Mouse (Mus musculus): ENCODE measurements around the gene Zfp345. TPM values are rescaled to one million over a fixed set of nuclear protein-coding genes. Genes with fewer than 3 reads are reported as not detected.
"Not testable (repeated sequence)": the region's sequence is repeated elsewhere in the genome, so short reads cannot be mapped to it uniquely, and the experiment has no call there.

The Zfp345 gene
- total RNA-seq (2021), result under 1 TPM; 0.15 to 0.28 TPM

- DNase-seq, result peak in 1 of 2 experiments; percentile 0
These were observed at the start of gene Zfp345 for GRCm38 (mm10) chr2:150484939-150485778. Gene Zfp345, minus strand, starts transcription at chr2:150485091.

DNA sequence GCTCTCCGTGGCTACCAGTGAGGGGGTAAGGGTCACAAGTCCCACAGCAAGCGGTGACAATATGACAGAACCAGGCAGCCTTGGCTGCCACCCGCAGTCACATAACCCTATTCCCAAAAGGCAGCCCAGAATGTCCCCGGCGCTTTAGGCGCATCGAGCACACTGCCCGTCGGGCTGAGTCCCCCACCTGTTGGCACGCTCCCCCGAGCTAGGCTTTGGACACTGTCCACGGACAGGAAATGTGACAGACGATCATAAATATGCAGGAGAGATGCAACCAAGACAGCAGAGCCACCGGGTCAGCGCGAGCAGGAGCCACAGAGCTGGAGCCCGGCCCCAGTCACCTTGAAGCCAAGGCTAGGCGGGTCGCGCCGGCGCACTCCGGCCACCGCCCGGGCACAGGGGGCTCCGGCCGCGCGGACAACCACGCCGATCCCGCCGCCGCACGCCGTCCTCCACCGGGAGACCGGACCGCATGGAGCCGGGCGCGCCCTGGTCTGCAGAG, 40.9 kb upstream of the Zfp345 start:
- DNase-seq, result no peak

- no peak for DNase-seq
These were observed 27.9 kb upstream of the Zfp345 start for GRCm38 (mm10) chr2:150512837-150513236.

DNA sequence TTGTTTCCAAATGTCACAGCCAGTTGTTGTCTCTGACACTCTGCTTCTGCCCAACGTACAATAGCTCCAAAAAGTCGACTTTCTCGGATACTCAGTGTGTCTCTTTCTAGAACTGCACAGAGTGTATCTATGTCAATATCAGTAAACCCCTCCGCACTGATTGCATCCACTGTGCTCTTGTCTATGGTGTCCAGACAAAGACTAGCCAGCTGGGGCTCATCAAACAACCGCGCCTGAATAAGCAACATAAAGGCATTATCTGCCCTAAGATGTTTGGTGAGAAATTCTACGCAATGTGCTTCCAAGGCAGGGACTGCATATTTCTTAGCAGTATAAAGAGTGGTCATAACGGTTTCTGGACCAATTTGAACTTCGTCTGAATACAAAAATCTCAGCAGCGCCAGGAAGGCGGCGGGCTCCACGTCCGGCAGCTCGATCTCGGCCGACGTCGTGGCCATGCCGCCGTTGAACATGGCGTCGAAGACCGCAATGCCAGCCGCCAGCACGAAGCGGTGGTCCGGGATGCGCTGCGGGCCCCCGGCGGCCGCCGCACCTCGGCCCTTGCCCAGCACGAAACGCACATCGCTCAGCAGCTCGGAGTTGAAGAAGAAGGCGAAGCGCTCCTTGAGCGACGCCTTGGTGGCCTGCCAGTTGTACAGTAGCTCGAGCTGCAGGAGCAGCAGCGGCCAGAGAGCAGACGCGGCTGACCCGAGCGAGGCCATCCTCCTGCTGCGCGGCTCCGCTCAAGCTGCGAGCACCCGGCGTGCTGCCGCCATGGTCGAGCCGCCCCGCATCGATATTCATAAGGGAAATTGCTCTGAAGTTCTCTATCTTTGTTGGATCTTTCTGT, 15.5 kb upstream of the Zfp345 start:
- not testable (repeated sequence) for DNase-seq

GRCm38 (mm10) chr2:150493031-150493430, 8.1 kb upstream of the Zfp345 start:
- DNase-seq, result no peak

DNA sequence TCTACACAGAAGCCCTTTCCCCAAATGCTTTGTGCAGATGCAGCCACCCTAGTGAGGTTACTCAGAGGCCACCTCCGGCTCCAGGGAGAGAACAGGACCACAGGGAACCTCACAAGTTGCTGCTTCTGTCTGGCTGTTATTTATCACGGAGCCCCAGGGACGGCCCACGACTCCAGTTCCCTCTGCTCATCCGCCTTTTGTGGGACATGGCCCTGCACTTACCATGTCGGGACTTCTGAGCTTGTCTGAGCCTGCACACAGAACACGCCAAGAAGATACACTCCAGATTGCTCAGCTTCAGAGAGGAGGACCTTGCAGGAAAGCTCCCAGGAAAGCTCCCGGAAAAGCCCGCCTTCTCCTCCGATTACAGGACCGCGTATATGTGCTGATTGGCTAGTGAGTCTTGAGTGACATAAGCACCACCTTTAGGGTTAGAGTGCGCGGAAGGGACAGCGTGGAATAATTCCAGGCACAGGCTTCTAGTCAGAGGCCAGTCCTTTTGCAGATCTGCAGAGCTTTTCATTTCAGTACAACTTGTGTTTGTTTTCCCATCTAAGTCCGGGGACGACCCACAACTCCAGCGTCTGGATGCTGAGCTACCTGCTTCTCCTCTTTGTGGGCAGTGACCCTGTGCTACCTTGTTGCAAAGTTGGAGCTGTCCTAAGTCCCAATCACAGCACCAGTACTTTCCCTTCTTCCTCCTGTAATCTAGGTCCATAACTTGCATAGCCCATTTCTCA, 33.5 kb downstream of the Zfp345 start, which contains the start of gene Zfp442:
Gene Zfp442, minus strand, starts transcription at position 307 of the 740 bp plus-strand sequence.
- peak; percentile 60 to 65 for DNase-seq

- DNase-seq, result not testable (repeated sequence)
These were observed 45.8 kb downstream of the Zfp345 start for GRCm38 (mm10) chr2:150439084-150439483.

Other genes starting within 250 kb of the Zfp345 start
- gene Gm21994, start 229.5 kb downstream of the Zfp345 start, total RNA-seq (2021), result 1 to 10 TPM; 6.9 to 7.1 TPM
- gene Gm14124, start 227.6 kb downstream of the Zfp345 start, total RNA-seq (2021), result under 1 TPM; 0.15 to 0.20 TPM
- gene Gm10130, start 161.4 kb downstream of the Zfp345 start, total RNA-seq (2021), result 1 to 10 TPM; 2.6 to 4.0 TPM
- 1 to 10 TPM; 7.3 to 9.9 TPM for gene 3300002I08Rik, start 122.3 kb downstream of the Zfp345 start, total RNA-seq (2021)
- 10 to 100 TPM in 1 of 2 experiments, 1 to 10 TPM in 1; 9.1 to 10.3 TPM for gene Zfp442, start 33.6 kb downstream of the Zfp345 start, total RNA-seq (2021)
- not detected for gene Cst7, start 85.3 kb upstream of the Zfp345 start, total RNA-seq (2021)
- 10 to 100 TPM; 49.4 to 58.6 TPM for gene Apmap, start 123.5 kb upstream of the Zfp345 start, total RNA-seq (2021)
- gene Acss1, start 183.4 kb upstream of the Zfp345 start, total RNA-seq (2021), result 10 to 100 TPM; 22.7 to 29.9 TPM
- under 1 TPM in 1 of 2 experiments, not detected in 1; 0.10 TPM for gene Vsx1, start 204.3 kb upstream of the Zfp345 start, total RNA-seq (2021)